Mouse (Mus musculus): ENCODE measurements at regions not wholly inside any gene's neighbourhood (a gene's known extent, or its start where the extent isn't known, plus 50 kb on each side); places are given as distances from the start of the nearest gene placed in this dataset.

DNA sequence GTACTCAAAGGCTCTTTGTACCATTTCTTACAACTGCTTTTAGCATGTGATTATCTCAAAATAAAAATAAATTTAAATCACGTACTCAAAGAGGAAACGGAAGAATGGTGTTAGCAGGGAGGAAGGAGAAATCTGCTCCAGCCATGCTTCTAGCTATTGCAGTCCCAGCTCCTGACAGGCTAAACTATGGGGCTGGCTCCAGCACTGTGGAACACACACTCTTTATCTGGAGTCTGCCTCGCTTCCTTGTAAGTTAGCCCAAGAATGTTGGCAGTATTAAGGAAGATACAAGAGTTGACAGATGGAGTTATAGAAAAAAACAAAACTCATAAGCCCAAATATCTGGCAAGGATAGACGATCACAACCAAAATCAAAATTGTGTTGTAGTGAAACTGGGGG lies 161.5 kb upstream of the AI593442 start:
- Histone ChIP-seq H3K9ac (ENCODE audit: low read length) (no peak overlapping the region), H3K27me3 (ENCODE audit: control insufficient read depth, insufficient read depth, low read length) (no peaks in the 10 kb centered on the region), H3K27ac (replicated peaks in 1 of 2; ENCODE audit: control insufficient read depth in 1 of 2, insufficient read depth in 1 of 2, low read depth in 2 of 2, low read length in 2 of 2) (no peak overlapping the region), H3K4me1 (ENCODE audit: control insufficient read depth in 2 of 2, insufficient read depth in 2 of 2, low read length in 2 of 2) (no peaks in the 10 kb centered on the region), H3K9me3 (ENCODE audit: control insufficient read depth, low read length) (no peaks in the 10 kb centered on the region), H3K36me3 (ENCODE audit: control insufficient read depth, insufficient read depth, low read length) (no peaks in the 10 kb centered on the region), H3K4me3 (ENCODE audit: control insufficient read depth in 1 of 2, insufficient read depth in 1 of 2, low read depth in 1 of 2, low read length in 2 of 2) (no peak overlapping the region), H3K4me2 (ENCODE audit: low read length) (no peak overlapping the region)
- 64% methylated on average over 4 of the region's 4 CpGs for WGBS
- ATAC-seq (ENCODE audit: insufficient number of reproducible peaks, insufficient read depth, low FRiP score, low read depth) = no peak

DNA sequence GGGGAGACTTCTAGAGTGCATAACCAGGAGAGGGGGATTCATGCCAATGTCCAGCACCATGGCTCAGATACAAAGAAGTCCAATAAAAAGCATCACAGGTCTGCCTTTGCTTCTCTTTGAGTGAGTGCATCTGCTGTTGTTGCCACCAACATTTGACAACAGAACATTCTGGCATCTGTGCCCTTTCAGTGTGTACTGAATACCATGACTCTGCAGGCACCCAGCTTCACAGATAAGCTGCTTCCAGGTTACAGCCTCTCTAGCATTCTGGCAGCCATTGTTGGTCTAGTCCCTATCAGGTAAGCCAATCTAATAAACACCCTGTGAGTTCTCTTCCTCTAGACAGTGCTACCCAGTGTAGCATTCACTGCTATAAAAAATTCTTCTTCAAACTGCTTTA lies 160.4 kb upstream of the AI593442 start:
- ATAC-seq (ENCODE audit: insufficient number of reproducible peaks, insufficient read depth, low FRiP score, low read depth) = no peak
- H3K27ac ChIP-seq (replicated peaks in 1 of 2; ENCODE audit: control insufficient read depth in 1 of 2, insufficient read depth in 1 of 2, low read depth in 2 of 2, low read length in 2 of 2) = no peak overlapping the region
- no peaks in the 10 kb centered on the region for H3K27me3 ChIP-seq (ENCODE audit: control insufficient read depth, insufficient read depth, low read length)
- no peak overlapping the region for H3K4me3 ChIP-seq (ENCODE audit: control insufficient read depth in 1 of 2, insufficient read depth in 1 of 2, low read depth in 1 of 2, low read length in 2 of 2)
- H3K36me3 ChIP-seq (ENCODE audit: control insufficient read depth, insufficient read depth, low read length) = no peaks in the 10 kb centered on the region
- no peak overlapping the region for H3K9ac ChIP-seq (ENCODE audit: low read length)
- H3K4me2 ChIP-seq (ENCODE audit: low read length) = no peak overlapping the region
- no peaks in the 10 kb centered on the region for H3K4me1 ChIP-seq (ENCODE audit: control insufficient read depth in 2 of 2, insufficient read depth in 2 of 2, low read length in 2 of 2)
- no peaks in the 10 kb centered on the region for H3K9me3 ChIP-seq (ENCODE audit: control insufficient read depth, low read length)

DNA sequence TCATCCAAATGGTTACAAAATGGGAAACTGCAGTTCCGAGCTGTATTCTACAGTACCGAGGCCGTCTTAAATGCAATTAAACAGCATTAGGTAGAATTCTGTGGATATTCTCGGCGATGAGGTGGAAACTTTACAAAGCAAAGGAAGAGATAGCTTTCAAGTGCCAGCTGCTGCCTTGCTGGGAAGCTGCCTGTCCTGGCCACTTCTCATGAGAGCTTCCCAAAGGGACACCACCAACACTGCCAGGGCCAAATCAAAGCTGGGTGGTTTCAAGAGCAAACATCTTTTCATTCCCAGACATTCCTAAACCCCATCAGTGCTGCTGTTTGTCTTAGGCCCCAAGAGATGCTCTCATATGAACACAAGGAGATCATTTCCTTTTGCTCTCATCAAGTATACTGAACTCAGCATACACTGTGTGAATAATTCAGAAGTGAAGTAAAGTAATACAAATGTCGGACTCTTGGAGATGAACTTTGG lies 156.6 kb upstream of the AI593442 start:
- Histone ChIP-seq H3K27me3 (ENCODE audit: control insufficient read depth, insufficient read depth, low read length) (no peaks in the 10 kb centered on the region), H3K9ac (ENCODE audit: low read length) (no peak overlapping the region), H3K4me2 (ENCODE audit: low read length) (no peak overlapping the region), H3K36me3 (ENCODE audit: control insufficient read depth, insufficient read depth, low read length) (no peaks in the 10 kb centered on the region), H3K9me3 (ENCODE audit: control insufficient read depth, low read length) (no peaks in the 10 kb centered on the region), H3K4me3 (ENCODE audit: control insufficient read depth in 1 of 2, insufficient read depth in 1 of 2, low read depth in 1 of 2, low read length in 2 of 2) (no peak overlapping the region), H3K4me1 (ENCODE audit: control insufficient read depth in 2 of 2, insufficient read depth in 2 of 2, low read length in 2 of 2) (no peaks in the 10 kb centered on the region), H3K27ac (replicated peaks in 1 of 2; ENCODE audit: control insufficient read depth in 1 of 2, insufficient read depth in 1 of 2, low read depth in 2 of 2, low read length in 2 of 2) (no peak overlapping the region)
- 67% methylated on average over 6 of the region's 6 CpGs for WGBS
- no peak for ATAC-seq (ENCODE audit: insufficient number of reproducible peaks, insufficient read depth, low FRiP score, low read depth)

DNA sequence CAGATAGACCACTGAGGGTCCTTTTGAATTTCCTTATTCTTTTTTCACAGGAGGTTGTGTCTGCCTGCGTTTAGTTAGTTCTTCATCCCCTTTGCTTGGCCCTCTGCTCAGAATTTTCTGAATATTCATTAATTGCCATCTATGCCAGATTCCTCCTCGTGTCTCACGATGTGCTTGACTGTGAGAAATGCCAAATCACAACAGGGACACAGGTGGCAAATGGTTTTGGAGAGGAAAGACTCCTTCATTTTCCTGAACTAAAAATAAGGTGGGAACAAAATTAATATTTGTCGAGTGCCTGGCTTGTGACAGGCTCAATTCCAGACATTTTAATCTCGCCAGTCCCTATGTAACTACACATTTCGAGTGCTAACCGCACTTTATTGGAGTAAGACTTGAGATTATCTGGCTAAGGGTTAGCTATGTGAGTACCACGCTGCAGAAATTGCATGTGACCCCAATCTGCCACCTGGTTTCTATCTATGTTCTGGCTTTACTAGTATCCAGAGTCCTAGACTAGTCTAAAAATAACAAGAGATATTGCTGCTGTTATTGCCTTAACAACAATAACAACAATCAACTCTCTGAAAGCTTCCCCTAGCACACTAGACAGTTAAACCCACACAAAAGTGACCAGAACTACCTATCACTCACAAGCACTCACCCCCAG lies 156.0 kb upstream of the AI593442 start:
- no peak overlapping the region for H3K4me3 ChIP-seq (ENCODE audit: control insufficient read depth in 1 of 2, insufficient read depth in 1 of 2, low read depth in 1 of 2, low read length in 2 of 2)
- no peak overlapping the region for H3K4me2 ChIP-seq (ENCODE audit: low read length)
- H3K4me1 ChIP-seq (ENCODE audit: control insufficient read depth in 2 of 2, insufficient read depth in 2 of 2, low read length in 2 of 2) = no peaks in the 10 kb centered on the region
- H3K9me3 ChIP-seq (ENCODE audit: control insufficient read depth, low read length) = no peaks in the 10 kb centered on the region
- H3K9ac ChIP-seq (ENCODE audit: low read length) = no peak overlapping the region
- no peaks in the 10 kb centered on the region for H3K27me3 ChIP-seq (ENCODE audit: control insufficient read depth, insufficient read depth, low read length)
- no peaks in the 10 kb centered on the region for H3K36me3 ChIP-seq (ENCODE audit: control insufficient read depth, insufficient read depth, low read length)
- WGBS = 58% methylated on average over 8 of the region's 8 CpGs
- no peak overlapping the region for H3K27ac ChIP-seq (replicated peaks in 1 of 2; ENCODE audit: control insufficient read depth in 1 of 2, insufficient read depth in 1 of 2, low read depth in 2 of 2, low read length in 2 of 2)
- no peak for ATAC-seq (ENCODE audit: insufficient number of reproducible peaks, insufficient read depth, low FRiP score, low read depth)

- Histone ChIP-seq H3K4me1 (ENCODE audit: control insufficient read depth in 2 of 2, insufficient read depth in 2 of 2, low read length in 2 of 2) (no peaks in the 10 kb centered on the region), H3K9ac (ENCODE audit: low read length) (no peak overlapping the region), H3K27me3 (ENCODE audit: control insufficient read depth, insufficient read depth, low read length) (no peaks in the 10 kb centered on the region), H3K4me3 (ENCODE audit: control insufficient read depth in 1 of 2, insufficient read depth in 1 of 2, low read depth in 1 of 2, low read length in 2 of 2) (no peak overlapping the region), H3K27ac (replicated peaks in 1 of 2; ENCODE audit: control insufficient read depth in 1 of 2, insufficient read depth in 1 of 2, low read depth in 2 of 2, low read length in 2 of 2) (no peak overlapping the region), H3K9me3 (ENCODE audit: control insufficient read depth, low read length) (no peaks in the 10 kb centered on the region), H3K4me2 (ENCODE audit: low read length) (no peak overlapping the region), H3K36me3 (ENCODE audit: control insufficient read depth, insufficient read depth, low read length) (no peaks in the 10 kb centered on the region)
- no peak for ATAC-seq (ENCODE audit: insufficient number of reproducible peaks, insufficient read depth, low FRiP score, low read depth)
- WGBS = 86% methylated on average over 1 of the region's 1 CpGs
These were observed 147.2 kb upstream of the AI593442 start for GRCm38 (mm10) chr9:52826781-52827180.

GRCm38 (mm10) chr9:52816309-52816708 lies 136.7 kb upstream of the AI593442 start:
- Histone ChIP-seq H3K27me3 (ENCODE audit: control insufficient read depth, insufficient read depth, low read length) (no peaks in the 10 kb centered on the region), H3K4me3 (ENCODE audit: control insufficient read depth in 1 of 2, insufficient read depth in 1 of 2, low read depth in 1 of 2, low read length in 2 of 2) (no peak overlapping the region), H3K4me1 (ENCODE audit: control insufficient read depth in 2 of 2, insufficient read depth in 2 of 2, low read length in 2 of 2) (no peaks in the 10 kb centered on the region), H3K9me3 (ENCODE audit: control insufficient read depth, low read length) (no peaks in the 10 kb centered on the region), H3K4me2 (ENCODE audit: low read length) (no peak overlapping the region), H3K36me3 (ENCODE audit: control insufficient read depth, insufficient read depth, low read length) (no peaks in the 10 kb centered on the region), H3K9ac (ENCODE audit: low read length) (no peak overlapping the region), H3K27ac (replicated peaks in 1 of 2; ENCODE audit: control insufficient read depth in 1 of 2, insufficient read depth in 1 of 2, low read depth in 2 of 2, low read length in 2 of 2) (no peak overlapping the region)
- WGBS = 75% methylated on average over 4 of the region's 4 CpGs
- no peak for ATAC-seq (ENCODE audit: insufficient number of reproducible peaks, insufficient read depth, low FRiP score, low read depth)

GRCm38 (mm10) chr9:52802969-52803368 lies 123.4 kb upstream of the AI593442 start:
- H3K27ac ChIP-seq (replicated peaks in 1 of 2; ENCODE audit: control insufficient read depth in 1 of 2, insufficient read depth in 1 of 2, low read depth in 2 of 2, low read length in 2 of 2) = no peak overlapping the region
- no peaks in the 10 kb centered on the region for H3K4me1 ChIP-seq (ENCODE audit: control insufficient read depth in 2 of 2, insufficient read depth in 2 of 2, low read length in 2 of 2)
- H3K4me3 ChIP-seq (ENCODE audit: control insufficient read depth in 1 of 2, insufficient read depth in 1 of 2, low read depth in 1 of 2, low read length in 2 of 2) = no peak overlapping the region
- H3K4me2 ChIP-seq (ENCODE audit: low read length) = no peak overlapping the region
- H3K27me3 ChIP-seq (ENCODE audit: control insufficient read depth, insufficient read depth, low read length) = no peaks in the 10 kb centered on the region
- H3K9ac ChIP-seq (ENCODE audit: low read length) = no peak overlapping the region
- 91% methylated on average over 13 of the region's 13 CpGs for WGBS
- no peaks in the 10 kb centered on the region for H3K9me3 ChIP-seq (ENCODE audit: control insufficient read depth, low read length)
- no peak for ATAC-seq (ENCODE audit: insufficient number of reproducible peaks, insufficient read depth, low FRiP score, low read depth)
- no peaks in the 10 kb centered on the region for H3K36me3 ChIP-seq (ENCODE audit: control insufficient read depth, insufficient read depth, low read length)

GRCm38 (mm10) chr9:52801801-52802200 lies 122.2 kb upstream of the AI593442 start:
- no peak for ATAC-seq (ENCODE audit: insufficient number of reproducible peaks, insufficient read depth, low FRiP score, low read depth)
- H3K4me2 ChIP-seq (ENCODE audit: low read length) = no peak overlapping the region
- H3K27me3 ChIP-seq (ENCODE audit: control insufficient read depth, insufficient read depth, low read length) = no peaks in the 10 kb centered on the region
- WGBS = 76% methylated on average over 5 of the region's 5 CpGs
- no peak overlapping the region for H3K27ac ChIP-seq (replicated peaks in 1 of 2; ENCODE audit: control insufficient read depth in 1 of 2, insufficient read depth in 1 of 2, low read depth in 2 of 2, low read length in 2 of 2)
- no peak overlapping the region for H3K9ac ChIP-seq (ENCODE audit: low read length)
- no peaks in the 10 kb centered on the region for H3K9me3 ChIP-seq (ENCODE audit: control insufficient read depth, low read length)
- H3K4me3 ChIP-seq (ENCODE audit: control insufficient read depth in 1 of 2, insufficient read depth in 1 of 2, low read depth in 1 of 2, low read length in 2 of 2) = no peak overlapping the region
- no peaks in the 10 kb centered on the region for H3K36me3 ChIP-seq (ENCODE audit: control insufficient read depth, insufficient read depth, low read length)
- H3K4me1 ChIP-seq (ENCODE audit: control insufficient read depth in 2 of 2, insufficient read depth in 2 of 2, low read length in 2 of 2) = no peaks in the 10 kb centered on the region
